Mouse (Mus musculus) heart, embryonic 11.5 days (tissue): ENCODE data around the gene Olfr1395. TPM values are rescaled to one million over a fixed set of nuclear protein-coding genes. Genes with fewer than 3 reads are reported as not detected.
"Not testable (repeated sequence)": the region's sequence is repeated elsewhere in the genome, so short reads cannot be mapped to it uniquely, and the experiment has no call there.

ENCODE experiments used
- ATAC-seq: fragments of 200-750 bp; cut with Nextera tagmentation; replicated peaks from 2 replicates; pipeline ENCODE4 v1.8.0; 2017; ENCODE audit warnings: moderate library complexity; ENCODE audit not compliant: insufficient number of reproducible peaks, low FRiP score, low TSS enrichment
- H3K27ac ChIP-seq: fragments of 300-500 bp; sonication (generic); 2 replicates; pipeline ENCODE4 v1.5.1; 2014; ENCODE audit warnings: mild to moderate bottlenecking, low read depth, low read length
- H3K27me3 ChIP-seq: fragments of 300-500 bp; sonication (generic); 2 replicates; pipeline ENCODE4 v1.6.1; 2014; ENCODE audit warnings: mild to moderate bottlenecking, low read length, mixed read lengths; ENCODE audit not compliant: control insufficient read depth, insufficient read depth
- H3K36me3 ChIP-seq: fragments of 300-500 bp; sonication (generic); 2 replicates; pipeline ENCODE4 v1.6.1; 2014; ENCODE audit warnings: mild to moderate bottlenecking, low read length, moderate library complexity, mixed read lengths; ENCODE audit not compliant: control insufficient read depth, insufficient read depth
- H3K4me1 ChIP-seq: fragments of 300-500 bp; sonication (generic); 2 replicates; pipeline ENCODE4 v1.6.1; 2014; ENCODE audit warnings: low read length; ENCODE audit not compliant: control insufficient read depth, insufficient read depth
- H3K4me2 ChIP-seq: fragments of 300-500 bp; sonication (generic); 2 replicates; pipeline ENCODE4 v1.6.1; 2014; ENCODE audit warnings: mild to moderate bottlenecking, moderate library complexity
- H3K4me3 ChIP-seq: fragments of 300-500 bp; sonication (generic); 2 replicates; pipeline ENCODE4 v1.5.1; 2014; ENCODE audit warnings: low read depth, low read length
- H3K9ac ChIP-seq: fragments of 300-500 bp; sonication (generic); 2 replicates; pipeline ENCODE4 v1.6.1; 2014; ENCODE audit warnings: mild to moderate bottlenecking, low read depth, low read length, moderate library complexity
- H3K9me3 ChIP-seq: fragments of 300-500 bp; sonication (generic); replicated peaks from 2 replicates; pipeline ENCODE4 v1.6.1; 2016; ENCODE audit warnings: low read length; ENCODE audit not compliant: control insufficient read depth
- WGBS: fragments of 180-500 bp; shearing (Covaris S2); extraction: QIAGEN DNeasy Blood & Tissue Kit; methylation state at CpG from one replicate; pipeline ENCODE4 v1.1.7; 2014; ENCODE audit not compliant: insufficient replicate concordance; 5-methylcytosine and 5-hydroxymethylcytosine counted together
- polyA plus RNA-seq: library from polyadenylated mRNA; unstranded; fragments of >200 nt; fragmentation: Nextera tagmentation; extraction: Ambion mirVana; gene quantifications from 2 replicates; pipeline ENCODE4 v1.2.1, GENCODE M21; 2014

The Olfr1395 gene
- polyA plus RNA-seq, 1 experiment from 2014 or later: not detected

DNA sequence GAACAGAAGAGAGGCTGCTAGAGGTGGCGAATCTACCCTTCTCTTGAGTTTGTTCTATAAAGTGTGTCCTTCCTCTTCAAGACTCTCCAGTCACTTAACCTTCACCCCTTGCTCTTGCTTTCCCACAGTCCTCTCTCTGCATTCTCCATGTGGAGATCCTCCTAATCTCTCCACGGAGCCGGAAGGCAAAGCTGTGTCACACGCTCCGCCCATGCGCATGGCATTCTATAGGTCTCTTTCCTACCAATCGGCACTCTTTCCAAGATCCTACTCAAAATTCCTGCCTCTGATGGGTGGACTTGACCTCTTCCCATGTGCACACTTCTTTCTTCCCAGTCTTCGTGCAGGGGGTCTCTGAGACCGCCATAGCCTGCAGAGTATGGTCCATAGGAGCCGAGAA lies 45.6 kb downstream of the Olfr1395 start:
- Histone ChIP-seq H3K27ac (no peak overlapping the region), H3K36me3 (no peaks in the 10 kb centered on the region), H3K4me2 (no peak overlapping the region), H3K9ac (no peak overlapping the region), H3K4me3 (no peak overlapping the region), H3K4me1 (no peaks in the 10 kb centered on the region), H3K9me3 (no peaks in the 10 kb centered on the region), H3K27me3 (no peaks in the 10 kb centered on the region)
- WGBS: 67% methylated on average over 10 of the region's 10 CpGs
- no peak for ATAC-seq

DNA sequence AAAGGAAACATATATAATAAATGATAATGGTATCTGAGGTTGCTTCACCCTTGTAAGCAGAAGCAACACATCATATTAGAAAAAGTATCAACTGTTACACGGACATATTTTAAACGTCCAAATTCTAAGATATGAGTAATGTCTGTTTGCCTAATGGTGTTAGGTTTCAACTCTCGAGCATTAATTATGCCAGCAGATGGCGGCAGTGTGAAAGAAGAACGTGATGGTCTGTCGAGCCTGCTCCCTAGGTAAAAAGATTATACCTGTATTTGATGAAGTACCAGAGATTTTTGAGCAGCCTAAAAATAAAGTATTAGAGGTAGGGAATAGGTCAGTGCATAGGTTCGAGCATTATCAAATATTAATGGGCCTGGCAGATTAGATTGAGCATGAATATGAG lies 47.7 kb downstream of the Olfr1395 start:
- H3K9ac ChIP-seq: no peak overlapping the region
- H3K27me3 ChIP-seq: no peaks in the 10 kb centered on the region
- no peaks in the 10 kb centered on the region for H3K36me3 ChIP-seq
- no peak overlapping the region for H3K27ac ChIP-seq
- H3K9me3 ChIP-seq: no peaks in the 10 kb centered on the region
- no peak for ATAC-seq
- 5% methylated on average over 7 of the region's 7 CpGs for WGBS
- H3K4me3 ChIP-seq: no peak overlapping the region
- no peaks in the 10 kb centered on the region for H3K4me1 ChIP-seq
- H3K4me2 ChIP-seq: no peak overlapping the region

DNA sequence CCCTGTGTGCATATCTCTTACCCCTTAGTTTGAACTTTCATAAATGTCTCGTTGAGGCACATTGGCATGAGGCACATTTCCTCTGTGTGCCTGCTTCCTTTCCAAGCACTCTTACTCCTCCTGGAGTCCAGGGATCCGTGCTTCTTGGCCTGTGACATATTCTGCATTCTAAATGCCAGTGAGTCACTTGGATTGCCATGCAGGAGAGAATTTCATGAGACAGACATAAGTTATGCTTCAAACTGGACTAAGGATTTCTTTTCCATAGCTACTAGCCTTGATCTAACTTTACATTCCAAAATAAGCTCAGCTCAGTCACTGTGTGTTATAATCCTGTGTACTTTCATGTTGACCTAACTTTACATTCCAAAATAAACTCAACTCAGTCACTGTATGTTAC lies 49.0 kb downstream of the Olfr1395 start:
- WGBS: 43% methylated on average over 2 of the region's 2 CpGs
- Histone ChIP-seq H3K9ac (no peak overlapping the region), H3K9me3 (no peaks in the 10 kb centered on the region), H3K4me1 (no peaks in the 10 kb centered on the region), H3K4me2 (no peak overlapping the region), H3K36me3 (no peaks in the 10 kb centered on the region), H3K4me3 (no peak overlapping the region), H3K27me3 (no peaks in the 10 kb centered on the region), H3K27ac (no peak overlapping the region)
- ATAC-seq: no peak

DNA sequence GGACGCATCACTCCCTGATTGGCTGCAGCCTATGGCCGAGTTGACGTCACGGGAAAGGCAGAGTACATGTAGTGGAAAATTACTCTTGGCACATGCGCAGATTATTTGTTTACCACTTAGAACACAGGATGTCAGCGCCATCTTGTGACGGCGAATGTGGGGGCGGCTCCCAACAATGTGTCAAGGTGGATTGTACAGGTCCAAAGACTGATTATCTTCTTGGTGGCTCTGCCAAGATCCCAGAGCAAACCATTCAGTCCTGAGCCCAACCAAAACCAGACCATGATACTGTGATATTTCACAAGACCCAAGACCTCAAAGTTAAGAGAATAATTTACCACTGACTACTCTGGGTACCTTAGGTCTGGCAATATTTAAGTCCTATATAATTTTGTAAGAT lies 52.7 kb downstream of the Olfr1395 start:
- not testable (repeated sequence) for H3K4me1 ChIP-seq, H3K27ac ChIP-seq, H3K27me3 ChIP-seq, ATAC-seq, H3K4me2 ChIP-seq, H3K9ac ChIP-seq, H3K9me3 ChIP-seq, H3K36me3 ChIP-seq, H3K4me3 ChIP-seq
- 91% methylated on average over 9 of the region's 9 CpGs for WGBS

DNA sequence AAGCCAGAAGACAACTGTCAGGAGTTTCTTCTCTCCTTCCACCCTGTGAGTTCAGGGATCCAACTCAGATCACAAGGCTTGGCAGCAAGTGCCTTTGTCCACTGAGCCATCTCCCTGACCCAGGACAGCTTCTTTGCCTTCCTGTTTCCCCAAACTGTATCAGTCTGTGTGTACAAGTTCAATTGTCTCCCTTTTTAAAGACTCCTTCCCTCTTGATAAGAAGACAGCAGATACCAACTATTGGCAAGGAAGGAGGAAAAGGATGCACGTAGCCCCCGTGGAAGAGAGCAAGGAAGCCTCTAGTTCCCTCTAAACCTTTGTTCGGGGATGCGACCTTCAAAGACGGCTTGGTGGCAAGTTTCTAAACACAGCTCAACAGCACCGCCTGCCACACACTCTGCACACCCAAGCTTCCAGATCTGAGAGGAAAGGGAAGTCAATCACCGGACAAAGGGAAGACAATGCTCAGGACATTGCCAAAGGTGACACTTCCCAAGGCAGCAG lies 53.8 kb downstream of the Olfr1395 start:
- H3K4me3 ChIP-seq: no peak overlapping the region
- no peaks in the 10 kb centered on the region for H3K36me3 ChIP-seq
- H3K4me2 ChIP-seq: no peak overlapping the region
- no peak for ATAC-seq
- H3K27ac ChIP-seq: no peak overlapping the region
- WGBS: 69% methylated on average over 7 of the region's 7 CpGs
- no peak overlapping the region for H3K9ac ChIP-seq
- no peaks in the 10 kb centered on the region for H3K4me1 ChIP-seq
- H3K27me3 ChIP-seq: no peaks in the 10 kb centered on the region
- no peaks in the 10 kb centered on the region for H3K9me3 ChIP-seq

Other genes starting within 250 kb of the Olfr1395 start
- gene Gm5431, start 240.1 kb upstream of the Olfr1395 start, polyA plus RNA-seq: 0.16 TPM in 1 of 2 replicates, not detected in the other
- gene Psme2b, start 196.1 kb upstream of the Olfr1395 start, polyA plus RNA-seq: 1.3 and 1.7 TPM in 2 replicates
- not detected in 2 replicates for gene Olfr56, start 163.4 kb upstream of the Olfr1395 start, polyA plus RNA-seq
- 0.08 TPM in 1 of 2 replicates, not detected in the other for gene 9930111J21Rik1, start 162.9 kb upstream of the Olfr1395 start, polyA plus RNA-seq
- gene Gm12185, start 150.0 kb upstream of the Olfr1395 start, polyA plus RNA-seq: not detected in 2 replicates
- not detected in 2 replicates for gene Tgtp1, start 148.1 kb upstream of the Olfr1395 start, polyA plus RNA-seq
- not detected in 2 replicates for gene 9930111J21Rik2, start 91.0 kb upstream of the Olfr1395 start, polyA plus RNA-seq
- not detected in 2 replicates for gene Tgtp2, start 78.1 kb upstream of the Olfr1395 start, polyA plus RNA-seq
- 0.58 and 0.96 TPM in 2 replicates for gene Ifi47, start 65.7 kb upstream of the Olfr1395 start, polyA plus RNA-seq
- not detected in 2 replicates for gene Olfr1396, start 27.4 kb upstream of the Olfr1395 start, polyA plus RNA-seq
- not detected in 2 replicates for gene Olfr1394, start 12.1 kb downstream of the Olfr1395 start, polyA plus RNA-seq
- 0.39 and 0.49 TPM in 2 replicates for gene Btnl9, start 44.9 kb downstream of the Olfr1395 start, polyA plus RNA-seq
- gene Zfp62, start 61.0 kb downstream of the Olfr1395 start, polyA plus RNA-seq: 33.9 and 36.8 TPM in 2 replicates
- 32.9 and 39.1 TPM in 2 replicates for gene Mgat1, start 101.9 kb downstream of the Olfr1395 start, polyA plus RNA-seq
- gene Olfr1393, start 136.0 kb downstream of the Olfr1395 start, polyA plus RNA-seq: not detected in 2 replicates
- not detected in 2 replicates for gene Olfr1392, start 143.0 kb downstream of the Olfr1395 start, polyA plus RNA-seq
- gene Olfr10, start 162.5 kb downstream of the Olfr1395 start, polyA plus RNA-seq: not detected in 2 replicates
- not detected in 2 replicates for gene Olfr1391, start 180.5 kb downstream of the Olfr1395 start, polyA plus RNA-seq
- gene Olfr1390, start 192.9 kb downstream of the Olfr1395 start, polyA plus RNA-seq: not detected in 2 replicates